Mouse (Mus musculus): ENCODE measurements at regions not wholly inside any gene's neighbourhood (a gene's known extent, or its start where the extent isn't known, plus 50 kb on each side); places are given as distances from the start of the nearest gene placed in this dataset.
A peak's percentile ranks its signal among the peaks of the same experiment; 100 is the strongest.

GRCm38 (mm10) chr11:54195954-54196353 is 53.5 kb downstream of the Csf2 start:
- 69% methylated on average over 5 of the region's 5 CpGs for WGBS
- no peaks in the 10 kb centered on the region for H3K27me3 ChIP-seq (ENCODE audit: control insufficient read depth, insufficient read depth, low read length)
- no peaks in the 10 kb centered on the region for H3K4me1 ChIP-seq (ENCODE audit: control insufficient read depth, insufficient read depth, low read length)
- no peak overlapping the region for H3K9ac ChIP-seq (ENCODE audit: low read length)
- DNase-seq (ENCODE audit: low spot score, missing footprints): no peak
- H3K4me2 ChIP-seq: no peak overlapping the region
- no peak overlapping the region for H3K4me3 ChIP-seq (ENCODE audit: low read depth, low read length)
- H3K27ac ChIP-seq (ENCODE audit: low read depth, low read length): no peak overlapping the region
- no peaks in the 10 kb centered on the region for H3K9me3 ChIP-seq (ENCODE audit: control insufficient read depth, low read length)
- ATAC-seq (ENCODE audit: low FRiP score): no peak
- H3K36me3 ChIP-seq (ENCODE audit: control insufficient read depth, insufficient read depth, low read length): no peaks in the 10 kb centered on the region

GRCm38 (mm10) chr11:54194733-54195132 is 54.7 kb downstream of the Csf2 start:
- H3K27ac ChIP-seq (ENCODE audit: low read depth, low read length): no peak overlapping the region
- DNase-seq (ENCODE audit: low spot score, missing footprints) (no peak), ATAC-seq (ENCODE audit: low FRiP score) (no peak)
- no peak overlapping the region for H3K9ac ChIP-seq (ENCODE audit: low read length)
- H3K9me3 ChIP-seq (ENCODE audit: control insufficient read depth, low read length): no peaks in the 10 kb centered on the region
- H3K4me3 ChIP-seq (ENCODE audit: low read depth, low read length): no peak overlapping the region
- WGBS: 87% methylated on average over 4 of the region's 4 CpGs
- no peak overlapping the region for H3K4me2 ChIP-seq
- no peaks in the 10 kb centered on the region for H3K27me3 ChIP-seq (ENCODE audit: control insufficient read depth, insufficient read depth, low read length)
- H3K4me1 ChIP-seq (ENCODE audit: control insufficient read depth, insufficient read depth, low read length): no peaks in the 10 kb centered on the region
- no peaks in the 10 kb centered on the region for H3K36me3 ChIP-seq (ENCODE audit: control insufficient read depth, insufficient read depth, low read length)

GRCm38 (mm10) chr11:54192275-54192674 is 57.2 kb downstream of the Csf2 start:
- 90% methylated on average over 4 of the region's 4 CpGs for WGBS
- Histone ChIP-seq H3K9ac (ENCODE audit: low read length) (no peak overlapping the region), H3K36me3 (ENCODE audit: control insufficient read depth, insufficient read depth, low read length) (no peaks in the 10 kb centered on the region), H3K4me1 (ENCODE audit: control insufficient read depth, insufficient read depth, low read length) (no peaks in the 10 kb centered on the region), H3K9me3 (ENCODE audit: control insufficient read depth, low read length) (no peaks in the 10 kb centered on the region), H3K4me3 (ENCODE audit: low read depth, low read length) (no peak overlapping the region), H3K27me3 (ENCODE audit: control insufficient read depth, insufficient read depth, low read length) (no peaks in the 10 kb centered on the region), H3K27ac (ENCODE audit: low read depth, low read length) (no peak overlapping the region), H3K4me2 (no peak overlapping the region)
- DNase-seq (ENCODE audit: low spot score, missing footprints) (no peak), ATAC-seq (ENCODE audit: low FRiP score) (no peak)

- H3K36me3 ChIP-seq (ENCODE audit: control insufficient read depth, insufficient read depth, low read length): no peaks in the 10 kb centered on the region
- H3K9me3 ChIP-seq (ENCODE audit: control insufficient read depth, low read length): no peaks in the 10 kb centered on the region
- H3K27me3 ChIP-seq (ENCODE audit: control insufficient read depth, insufficient read depth, low read length): no peaks in the 10 kb centered on the region
- DNase-seq (ENCODE audit: low spot score, missing footprints) (no peak), ATAC-seq (ENCODE audit: low FRiP score) (no peak)
- 76% methylated on average over 1 of the region's 1 CpGs for WGBS
- H3K4me2 ChIP-seq: no peak overlapping the region
- H3K4me1 ChIP-seq (ENCODE audit: control insufficient read depth, insufficient read depth, low read length): no peaks in the 10 kb centered on the region
- no peak overlapping the region for H3K4me3 ChIP-seq (ENCODE audit: low read depth, low read length)
- no peak overlapping the region for H3K9ac ChIP-seq (ENCODE audit: low read length)
- H3K27ac ChIP-seq (ENCODE audit: low read depth, low read length): no peak overlapping the region
Measured at GRCm38 (mm10) chr11:54187826-54188225, 61.6 kb downstream of the Csf2 start.

GRCm38 (mm10) chr11:54187377-54187776 is 62.1 kb downstream of the Csf2 start:
- H3K9me3 ChIP-seq (ENCODE audit: control insufficient read depth, low read length): no peaks in the 10 kb centered on the region
- H3K4me3 ChIP-seq (ENCODE audit: low read depth, low read length): no peak overlapping the region
- H3K27ac ChIP-seq (ENCODE audit: low read depth, low read length): no peak overlapping the region
- no peaks in the 10 kb centered on the region for H3K27me3 ChIP-seq (ENCODE audit: control insufficient read depth, insufficient read depth, low read length)
- no peaks in the 10 kb centered on the region for H3K36me3 ChIP-seq (ENCODE audit: control insufficient read depth, insufficient read depth, low read length)
- H3K4me2 ChIP-seq: no peak overlapping the region
- no peak for DNase-seq (ENCODE audit: low spot score, missing footprints)
- no peaks in the 10 kb centered on the region for H3K4me1 ChIP-seq (ENCODE audit: control insufficient read depth, insufficient read depth, low read length)
- whole genome bisulfite sequencing: 81% methylated on average over 4 of the region's 4 CpGs
- no peak overlapping the region for H3K9ac ChIP-seq (ENCODE audit: low read length)
- ATAC-seq (ENCODE audit: low FRiP score): no peak

- Histone ChIP-seq H3K9me3 (ENCODE audit: control insufficient read depth, low read length) (no peaks in the 10 kb centered on the region), H3K9ac (ENCODE audit: low read length) (no peak overlapping the region), H3K27me3 (ENCODE audit: control insufficient read depth, insufficient read depth, low read length) (no peaks in the 10 kb centered on the region), H3K4me3 (ENCODE audit: low read depth, low read length) (no peak overlapping the region), H3K4me2 (no peak overlapping the region), H3K4me1 (ENCODE audit: control insufficient read depth, insufficient read depth, low read length) (no peaks in the 10 kb centered on the region), H3K27ac (ENCODE audit: low read depth, low read length) (no peak overlapping the region), H3K36me3 (ENCODE audit: control insufficient read depth, insufficient read depth, low read length) (no peaks in the 10 kb centered on the region)
- ATAC-seq (ENCODE audit: low FRiP score): no peak
- DNase-seq (ENCODE audit: low spot score, missing footprints): no peak
- 87% methylated on average over 6 of the region's 6 CpGs for WGBS
Measured at GRCm38 (mm10) chr11:54185710-54186325, 63.6 kb downstream of the Csf2 start.

- Histone ChIP-seq H3K4me1 (ENCODE audit: control insufficient read depth, insufficient read depth, low read length) (no peaks in the 10 kb centered on the region), H3K4me2 (no peak overlapping the region), H3K27me3 (ENCODE audit: control insufficient read depth, insufficient read depth, low read length) (no peaks in the 10 kb centered on the region), H3K9me3 (ENCODE audit: control insufficient read depth, low read length) (no peaks in the 10 kb centered on the region), H3K9ac (ENCODE audit: low read length) (no peak overlapping the region), H3K4me3 (ENCODE audit: low read depth, low read length) (no peak overlapping the region), H3K27ac (ENCODE audit: low read depth, low read length) (no peak overlapping the region), H3K36me3 (ENCODE audit: control insufficient read depth, insufficient read depth, low read length) (no peaks in the 10 kb centered on the region)
- peak; percentile 56 for DNase-seq (ENCODE audit: low spot score, missing footprints)
- ATAC-seq (ENCODE audit: low FRiP score): no peak
- 86% methylated on average over 9 of the region's 9 CpGs for WGBS
Measured at GRCm38 (mm10) chr11:54181696-54182323, 67.7 kb downstream of the Csf2 start.
